Mouse (Mus musculus): ENCODE measurements around the gene Gucy2g.

- TF ChIP-seq CTCF (IDR thresholded peaks at IDR 0.05; ENCODE audit: low read depth) = no peak
- TF ChIP-seq EP300 (IDR thresholded peaks at IDR 0.05; ENCODE audit: low read depth) = no peak
Observed at GRCm38 (mm10) chr19:55190065-55190464, 51.0 kb downstream of the Gucy2g start.
